Mouse (Mus musculus): Measurements from ENCODE around the gene Itpkb. TPM values are rescaled to one million over a fixed set of nuclear protein-coding genes. Genes with fewer than 3 reads are reported as not detected.

Itpkb gene
- polyA plus RNA-seq, 1 experiment from 2014 or later = 4.3 TPM

DNA sequence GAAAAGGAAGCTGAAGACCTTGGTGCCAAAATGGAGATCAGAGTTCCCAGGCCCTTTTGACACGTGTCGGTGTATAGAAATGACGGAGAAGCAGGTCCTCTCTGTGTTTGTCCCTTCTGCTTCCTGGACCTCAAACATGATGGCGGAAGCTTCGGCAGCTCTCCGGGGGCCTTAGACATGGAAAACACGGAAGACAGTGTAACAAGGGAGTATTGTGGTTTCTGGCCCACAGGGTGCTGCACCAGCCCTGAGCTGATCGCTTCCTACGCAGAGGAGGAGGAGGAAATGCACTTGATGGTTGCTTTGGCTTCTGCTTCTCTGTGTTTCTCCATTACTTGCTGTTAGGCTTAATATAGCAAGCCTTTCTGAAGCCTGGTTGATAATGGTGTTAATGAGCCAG is 34.2 kb upstream of the Itpkb start:
- no peak for ATAC-seq (replicated peaks; ENCODE audit: low FRiP score)
- 73% methylated on average over 9 of the region's 9 CpGs for WGBS
- Histone ChIP-seq H3K27me3 (replicated peaks; ENCODE audit: control insufficient read depth, insufficient read depth, low read length) (no peaks in the 10 kb centered on the region), H3K4me2 (no peak overlapping the region), H3K9me3 (ENCODE audit: control insufficient read depth, low read length) (no peaks in the 10 kb centered on the region), H3K9ac (ENCODE audit: low read depth, low read length) (no peak overlapping the region), H3K27ac (ENCODE audit: low read depth, low read length) (no peak overlapping the region), H3K4me1 (replicated peaks; ENCODE audit: control insufficient read depth, insufficient read depth, low read length) (peaks cover 2% of the 10 kb centered on the region; the same call in 1 of the 2 replicates), H3K36me3 (ENCODE audit: control insufficient read depth, insufficient read depth, low read length) (no peaks in the 10 kb centered on the region), H3K4me3 (ENCODE audit: low read depth, low read length) (no peak overlapping the region)
- DNase-seq (ENCODE audit: low spot score) = no peak

DNA sequence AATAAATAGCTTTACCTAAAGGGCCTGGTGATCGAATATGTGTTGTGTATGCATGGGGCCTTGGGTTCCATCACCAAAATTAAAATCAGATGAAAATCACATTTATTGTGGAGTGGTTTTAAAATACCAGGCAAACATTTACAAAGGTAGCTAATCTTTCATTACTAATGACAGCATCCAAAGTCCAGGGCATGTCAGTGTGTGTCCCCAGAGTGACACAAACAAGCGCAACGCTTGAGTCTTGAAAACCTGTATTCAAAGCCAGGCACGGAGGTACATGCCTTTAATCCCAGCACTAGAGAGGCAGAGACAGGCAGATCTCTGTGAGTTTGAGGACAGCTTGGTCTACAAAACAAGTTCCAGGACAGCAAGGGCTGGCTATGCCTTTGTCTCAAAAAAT is 30.6 kb upstream of the Itpkb start:
- no peaks in the 10 kb centered on the region for H3K9me3 ChIP-seq (ENCODE audit: control insufficient read depth, low read length)
- H3K36me3 ChIP-seq (ENCODE audit: control insufficient read depth, insufficient read depth, low read length) = no peaks in the 10 kb centered on the region
- no peak for ATAC-seq (replicated peaks; ENCODE audit: low FRiP score)
- 87% methylated on average over 4 of the region's 4 CpGs for WGBS
- no peak overlapping the region for H3K9ac ChIP-seq (ENCODE audit: low read depth, low read length)
- no peak overlapping the region for H3K27ac ChIP-seq (ENCODE audit: low read depth, low read length)
- H3K4me1 ChIP-seq (replicated peaks; ENCODE audit: control insufficient read depth, insufficient read depth, low read length) = peaks cover 19% of the 10 kb centered on the region
- no peak overlapping the region for H3K4me3 ChIP-seq (ENCODE audit: low read depth, low read length)
- no peaks in the 10 kb centered on the region for H3K27me3 ChIP-seq (replicated peaks; ENCODE audit: control insufficient read depth, insufficient read depth, low read length)
- DNase-seq (ENCODE audit: low spot score) = no peak
- no peak overlapping the region for H3K4me2 ChIP-seq

DNA sequence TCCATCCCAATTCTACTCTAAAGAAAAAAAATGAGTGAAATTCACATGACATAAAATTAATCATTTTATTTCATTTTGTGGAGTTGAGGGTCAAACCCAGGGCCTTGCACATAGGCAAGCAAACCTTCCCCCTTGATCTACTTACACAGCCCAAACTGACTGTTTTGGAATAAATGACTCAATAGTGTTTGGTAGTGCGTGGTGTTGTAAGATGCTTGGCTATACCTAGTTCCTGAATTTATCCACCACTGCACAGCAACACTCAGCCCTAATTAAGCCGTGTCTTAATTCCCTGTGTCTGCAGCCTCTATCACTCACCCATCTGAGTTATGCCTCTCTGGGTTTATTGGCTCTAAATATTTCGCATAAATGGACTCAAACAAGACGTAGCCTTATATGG is 30.0 kb upstream of the Itpkb start:
- 84% methylated on average over 4 of the region's 4 CpGs for WGBS

DNA sequence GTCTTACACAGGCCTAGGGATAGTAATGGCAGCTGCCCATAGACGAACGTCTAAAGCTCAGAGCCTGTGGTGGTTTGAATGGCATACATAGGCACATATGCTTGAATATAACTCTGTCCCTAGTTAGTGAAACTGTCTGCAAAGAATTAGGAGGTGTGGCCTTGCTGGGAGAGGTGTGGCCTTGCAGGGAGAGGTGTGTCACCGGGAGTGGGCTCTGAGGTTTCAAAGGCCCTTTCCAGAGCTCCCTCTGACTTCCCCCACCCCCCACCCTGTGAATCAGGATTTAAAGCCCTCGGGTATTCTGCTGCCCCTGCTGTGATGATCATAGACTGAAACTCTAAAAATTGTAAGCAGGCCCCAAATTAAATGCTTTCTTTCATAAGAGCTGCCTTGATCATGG is 29.3 kb upstream of the Itpkb start:
- H3K9ac ChIP-seq (ENCODE audit: low read depth, low read length) = no peak overlapping the region
- H3K9me3 ChIP-seq (ENCODE audit: control insufficient read depth, low read length) = no peaks in the 10 kb centered on the region
- H3K4me2 ChIP-seq = no peak overlapping the region
- H3K4me1 ChIP-seq (replicated peaks; ENCODE audit: control insufficient read depth, insufficient read depth, low read length) = peaks cover 19% of the 10 kb centered on the region
- WGBS = 45% methylated on average over 4 of the region's 4 CpGs
- no peaks in the 10 kb centered on the region for H3K36me3 ChIP-seq (ENCODE audit: control insufficient read depth, insufficient read depth, low read length)
- ATAC-seq (replicated peaks; ENCODE audit: low FRiP score) = no peak
- H3K4me3 ChIP-seq (ENCODE audit: low read depth, low read length) = no peak overlapping the region
- DNase-seq (ENCODE audit: low spot score) = no peak
- no peak overlapping the region for H3K27ac ChIP-seq (ENCODE audit: low read depth, low read length)
- H3K27me3 ChIP-seq (replicated peaks; ENCODE audit: control insufficient read depth, insufficient read depth, low read length) = no peaks in the 10 kb centered on the region

More for the DNA sequence above, 30.0 kb upstream of the Itpkb start:
- Histone ChIP-seq H3K9me3 (ENCODE audit: control insufficient read depth, low read length) (no peaks in the 10 kb centered on the region), H3K36me3 (ENCODE audit: control insufficient read depth, insufficient read depth, low read length) (no peaks in the 10 kb centered on the region), H3K27ac (ENCODE audit: low read depth, low read length) (no peak overlapping the region), H3K9ac (ENCODE audit: low read depth, low read length) (no peak overlapping the region), H3K4me3 (ENCODE audit: low read depth, low read length) (no peak overlapping the region), H3K27me3 (replicated peaks; ENCODE audit: control insufficient read depth, insufficient read depth, low read length) (no peaks in the 10 kb centered on the region), H3K4me1 (replicated peaks; ENCODE audit: control insufficient read depth, insufficient read depth, low read length) (peaks cover 19% of the 10 kb centered on the region), H3K4me2 (no peak overlapping the region)
- DNase-seq (ENCODE audit: low spot score) (no peak), ATAC-seq (replicated peaks; ENCODE audit: low FRiP score) (no peak)

DNA sequence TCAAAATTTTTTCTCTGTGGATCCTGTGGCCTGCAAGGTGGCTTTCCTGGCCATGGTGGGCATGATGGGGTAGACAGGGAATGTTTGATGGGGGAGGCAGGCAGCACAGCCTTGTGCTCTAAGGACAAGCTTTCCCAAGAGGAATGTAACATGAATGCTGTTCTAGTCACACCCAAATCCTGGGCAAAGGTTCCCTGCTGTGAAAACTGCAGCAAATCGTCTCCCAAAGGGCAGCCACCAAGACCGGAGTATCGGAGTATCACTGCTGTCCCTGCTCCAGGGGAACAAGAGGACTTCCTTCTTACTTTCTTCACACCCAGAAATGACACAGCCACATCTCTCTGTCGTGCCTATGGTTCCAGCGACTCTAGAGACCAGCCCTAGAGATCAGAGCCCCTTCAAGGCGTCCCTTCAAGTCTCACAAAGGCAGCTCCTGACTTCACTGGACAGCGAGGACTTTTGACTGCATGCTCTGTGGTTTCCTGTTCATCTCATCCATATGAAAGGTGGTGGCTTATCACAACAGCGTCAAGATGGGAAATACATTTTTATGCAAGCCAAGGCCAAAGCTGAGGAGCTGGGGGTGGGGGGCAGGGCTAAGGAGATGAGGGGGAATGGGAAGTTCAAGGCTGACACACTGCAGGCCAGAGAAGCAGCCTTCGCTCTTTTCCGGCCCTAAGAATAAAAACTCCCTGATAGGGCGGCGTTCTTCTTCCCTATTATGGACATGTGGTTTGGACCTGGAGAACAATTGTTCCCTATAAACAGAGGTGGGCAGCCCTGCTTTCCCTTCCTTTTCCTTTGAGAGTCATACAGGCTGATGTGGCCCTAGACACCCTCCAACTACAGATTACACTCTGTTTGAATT is 27.8 kb upstream of the Itpkb start:
- Histone ChIP-seq H3K9me3 (ENCODE audit: control insufficient read depth, low read length) (no peaks in the 10 kb centered on the region), H3K27me3 (replicated peaks; ENCODE audit: control insufficient read depth, insufficient read depth, low read length) (no peaks in the 10 kb centered on the region), H3K9ac (ENCODE audit: low read depth, low read length) (no peak overlapping the region), H3K4me1 (replicated peaks; ENCODE audit: control insufficient read depth, insufficient read depth, low read length) (peaks cover 26% of the 10 kb centered on the region), H3K27ac (ENCODE audit: low read depth, low read length) (peak overlapping the region; percentile 36), H3K4me3 (ENCODE audit: low read depth, low read length) (no peak overlapping the region), H3K36me3 (ENCODE audit: control insufficient read depth, insufficient read depth, low read length) (no peaks in the 10 kb centered on the region), H3K4me2 (0 out of 2 replicates have a peak overlapping the region, but pooled peaks have one; percentile 6)
- 40% methylated on average over 12 of the region's 12 CpGs for WGBS
- DNase-seq (ENCODE audit: low spot score) (no peak), ATAC-seq (replicated peaks; ENCODE audit: low FRiP score) (peak; percentile 54; the same call in 1 of the 2 replicates)

DNA sequence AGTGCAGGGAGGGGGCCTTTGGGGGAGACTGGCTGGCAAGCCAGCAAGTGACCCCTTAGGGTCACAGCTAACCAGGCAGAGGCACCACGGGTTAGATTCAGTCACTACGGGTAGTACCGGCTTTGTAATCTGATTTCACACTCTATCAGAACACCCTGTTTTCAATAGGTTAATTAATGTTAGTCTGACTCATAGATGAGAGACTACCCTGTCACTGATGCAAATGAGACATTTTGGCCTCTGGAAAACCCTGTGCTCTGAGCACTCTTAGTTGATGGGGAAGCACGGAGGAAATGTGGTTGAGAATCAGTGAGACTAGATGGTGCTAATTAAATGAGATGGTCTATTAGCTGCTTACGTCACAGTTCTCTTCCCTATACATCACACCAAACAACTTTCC is 26.7 kb upstream of the Itpkb start:
- H3K36me3 ChIP-seq (ENCODE audit: control insufficient read depth, insufficient read depth, low read length) = no peaks in the 10 kb centered on the region
- no peaks in the 10 kb centered on the region for H3K27me3 ChIP-seq (replicated peaks; ENCODE audit: control insufficient read depth, insufficient read depth, low read length)
- H3K4me3 ChIP-seq (ENCODE audit: low read depth, low read length) = no peak overlapping the region
- 74% methylated on average over 5 of the region's 5 CpGs for WGBS
- peaks cover 24% of the 10 kb centered on the region for H3K4me1 ChIP-seq (replicated peaks; ENCODE audit: control insufficient read depth, insufficient read depth, low read length)
- 0 out of 2 replicates have a peak overlapping the region, but pooled peaks have one; percentile 36 for H3K27ac ChIP-seq (ENCODE audit: low read depth, low read length)
- H3K4me2 ChIP-seq = no peak overlapping the region
- no peak overlapping the region for H3K9ac ChIP-seq (ENCODE audit: low read depth, low read length)
- ATAC-seq (replicated peaks; ENCODE audit: low FRiP score) (no peak), DNase-seq (ENCODE audit: low spot score) (no peak)
- H3K9me3 ChIP-seq (ENCODE audit: control insufficient read depth, low read length) = no peaks in the 10 kb centered on the region

DNA sequence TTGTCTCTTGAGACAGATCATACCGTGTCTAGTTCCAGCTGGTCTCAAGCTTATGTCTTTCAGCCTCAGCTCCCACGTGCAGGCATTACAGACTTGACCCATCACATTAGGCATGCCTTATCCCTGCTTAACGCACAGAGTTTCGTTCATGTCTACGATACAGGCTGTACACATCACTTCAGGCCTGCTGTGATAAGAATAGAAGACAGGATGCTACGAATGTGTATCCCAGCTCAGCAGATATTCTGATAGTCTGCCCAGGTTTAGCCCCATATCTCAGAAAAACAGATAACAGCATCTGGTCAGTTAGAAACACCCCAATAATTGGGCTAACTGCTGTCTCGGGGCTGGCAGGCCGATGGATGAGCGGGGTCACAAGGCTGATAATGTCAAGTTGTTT is 23.4 kb upstream of the Itpkb start:
- Histone ChIP-seq H3K27ac (ENCODE audit: low read depth, low read length) (no peak overlapping the region), H3K4me1 (replicated peaks; ENCODE audit: control insufficient read depth, insufficient read depth, low read length) (peaks cover 21% of the 10 kb centered on the region), H3K4me2 (no peak overlapping the region), H3K4me3 (ENCODE audit: low read depth, low read length) (no peak overlapping the region), H3K9ac (ENCODE audit: low read depth, low read length) (no peak overlapping the region), H3K36me3 (ENCODE audit: control insufficient read depth, insufficient read depth, low read length) (no peaks in the 10 kb centered on the region), H3K27me3 (replicated peaks; ENCODE audit: control insufficient read depth, insufficient read depth, low read length) (no peaks in the 10 kb centered on the region), H3K9me3 (ENCODE audit: control insufficient read depth, low read length) (no peaks in the 10 kb centered on the region)
- DNase-seq (ENCODE audit: low spot score) (no peak), ATAC-seq (replicated peaks; ENCODE audit: low FRiP score) (peak; percentile 51)
- WGBS = 31% methylated on average over 9 of the region's 9 CpGs

DNA sequence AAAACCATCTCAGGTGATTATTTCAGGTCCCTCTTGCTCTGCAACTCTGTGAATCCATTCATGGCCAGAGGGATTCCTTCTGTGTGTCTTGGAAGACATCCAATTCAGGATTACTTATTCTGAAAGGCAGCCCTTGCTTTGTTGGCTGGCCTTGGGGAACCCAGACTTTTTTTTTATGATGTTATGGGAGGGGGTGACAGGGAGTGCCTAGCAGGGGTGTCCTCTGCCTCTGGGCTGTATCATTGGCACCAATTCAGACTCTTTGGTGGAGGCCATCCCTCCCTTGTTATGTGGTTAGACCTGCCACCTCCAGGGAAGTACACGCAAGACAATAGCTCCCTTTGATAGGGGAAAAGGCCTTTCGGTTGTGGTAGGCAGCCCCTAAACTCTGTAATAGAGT is 22.6 kb upstream of the Itpkb start:
- DNase-seq (ENCODE audit: low spot score) (no peak), ATAC-seq (replicated peaks; ENCODE audit: low FRiP score) (no peak)
- Histone ChIP-seq H3K9me3 (ENCODE audit: control insufficient read depth, low read length) (no peaks in the 10 kb centered on the region), H3K4me3 (ENCODE audit: low read depth, low read length) (no peak overlapping the region), H3K9ac (ENCODE audit: low read depth, low read length) (no peak overlapping the region), H3K36me3 (ENCODE audit: control insufficient read depth, insufficient read depth, low read length) (no peaks in the 10 kb centered on the region), H3K27ac (ENCODE audit: low read depth, low read length) (no peak overlapping the region), H3K4me1 (replicated peaks; ENCODE audit: control insufficient read depth, insufficient read depth, low read length) (peaks cover 14% of the 10 kb centered on the region), H3K4me2 (no peak overlapping the region), H3K27me3 (replicated peaks; ENCODE audit: control insufficient read depth, insufficient read depth, low read length) (0 out of 2 replicates have a peak, but pooled peaks cover 2% of the 10 kb centered on the region)
- 75% methylated on average over 2 of the region's 2 CpGs for whole genome bisulfite sequencing

DNA sequence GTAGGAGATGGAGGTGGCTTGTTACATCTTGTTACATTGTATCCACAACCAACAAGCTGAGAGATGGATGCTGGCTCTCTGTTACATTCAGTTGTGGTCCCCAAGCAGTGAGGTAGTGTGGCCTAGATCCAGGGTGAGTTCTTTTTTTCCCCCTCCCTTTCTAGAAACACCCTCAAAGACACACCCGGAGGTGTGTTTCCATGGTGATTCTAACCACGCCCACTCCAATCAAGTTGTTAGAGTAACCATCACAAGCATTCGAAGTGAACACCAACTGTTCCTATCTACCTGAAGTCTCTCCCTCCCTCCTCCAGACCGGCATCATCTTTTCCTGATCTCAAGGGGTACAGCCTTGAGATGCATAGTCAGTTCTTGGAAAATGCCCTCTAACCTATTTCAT is 21.4 kb upstream of the Itpkb start:
- no peak overlapping the region for H3K27ac ChIP-seq (ENCODE audit: low read depth, low read length)
- peaks cover 7% of the 10 kb centered on the region; the same call in 1 of the 2 replicates for H3K27me3 ChIP-seq (replicated peaks; ENCODE audit: control insufficient read depth, insufficient read depth, low read length)
- DNase-seq (ENCODE audit: low spot score) (no peak), ATAC-seq (replicated peaks; ENCODE audit: low FRiP score) (no peak)
- H3K4me1 ChIP-seq (replicated peaks; ENCODE audit: control insufficient read depth, insufficient read depth, low read length) = peaks cover 9% of the 10 kb centered on the region; the same call in 1 of the 2 replicates
- H3K9ac ChIP-seq (ENCODE audit: low read depth, low read length) = no peak overlapping the region
- H3K4me2 ChIP-seq = no peak overlapping the region
- no peaks in the 10 kb centered on the region for H3K36me3 ChIP-seq (ENCODE audit: control insufficient read depth, insufficient read depth, low read length)
- 65% methylated on average over 4 of the region's 4 CpGs for WGBS
- H3K9me3 ChIP-seq (ENCODE audit: control insufficient read depth, low read length) = no peaks in the 10 kb centered on the region
- no peak overlapping the region for H3K4me3 ChIP-seq (ENCODE audit: low read depth, low read length)

All from liver, embryonic 11.5 days (tissue).